Mouse (Mus musculus): Measurements from ENCODE around the gene Efna5. TPM values are rescaled to one million over a fixed set of nuclear protein-coding genes. Genes with fewer than 3 reads are reported as not detected.

Gene Efna5
- polyA plus RNA-seq, 1 experiment from 2014 or later: 37.0 TPM

GRCm38 (mm10) chr17:62666761-62667160 lies 214.4 kb downstream of the Efna5 start:
- peaks cover 7% of the 10 kb centered on the region; the same call in 1 of the 2 replicates for H3K4me1 ChIP-seq

GRCm38 (mm10) chr17:62665823-62666222 lies 215.3 kb downstream of the Efna5 start:
- Histone ChIP-seq H3K9me3 (replicated peaks) (no peaks in the 10 kb centered on the region), H3K27ac (no peak overlapping the region), H3K36me3 (no peaks in the 10 kb centered on the region), H3K4me3 (no peak overlapping the region), H3K27me3 (ENCODE audit: low read depth, poor library complexity, severe bottlenecking) (no peaks in the 10 kb centered on the region), H3K4me1 (0 out of 2 replicates have a peak, but pooled peaks cover 2% of the 10 kb centered on the region)
- DNase-seq (ENCODE audit: low spot score): no peak
- WGBS: 91% methylated on average over 7 of the region's 7 CpGs

More at GRCm38 (mm10) chr17:62666761-62667160, 214.4 kb downstream of the Efna5 start:
- DNase-seq (ENCODE audit: low spot score): no peak
- no peak overlapping the region for H3K4me3 ChIP-seq
- H3K36me3 ChIP-seq: no peaks in the 10 kb centered on the region
- H3K27ac ChIP-seq: no peak overlapping the region
- no peaks in the 10 kb centered on the region for H3K27me3 ChIP-seq (ENCODE audit: low read depth, poor library complexity, severe bottlenecking)
- 86% methylated on average over 6 of the region's 6 CpGs for WGBS
- H3K9me3 ChIP-seq (replicated peaks): no peaks in the 10 kb centered on the region

- H3K9me3 ChIP-seq (replicated peaks): no peaks in the 10 kb centered on the region
- H3K4me3 ChIP-seq: no peak overlapping the region
- H3K36me3 ChIP-seq: no peaks in the 10 kb centered on the region
- 91% methylated on average over 2 of the region's 2 CpGs for WGBS
- H3K27ac ChIP-seq: no peak overlapping the region
- DNase-seq (ENCODE audit: low spot score): no peak
- H3K4me1 ChIP-seq: peaks cover 6% of the 10 kb centered on the region; the same call in 1 of the 2 replicates
- no peaks in the 10 kb centered on the region for H3K27me3 ChIP-seq (ENCODE audit: low read depth, poor library complexity, severe bottlenecking)
Measured at GRCm38 (mm10) chr17:62664709-62665108, 216.4 kb downstream of the Efna5 start.

DNA sequence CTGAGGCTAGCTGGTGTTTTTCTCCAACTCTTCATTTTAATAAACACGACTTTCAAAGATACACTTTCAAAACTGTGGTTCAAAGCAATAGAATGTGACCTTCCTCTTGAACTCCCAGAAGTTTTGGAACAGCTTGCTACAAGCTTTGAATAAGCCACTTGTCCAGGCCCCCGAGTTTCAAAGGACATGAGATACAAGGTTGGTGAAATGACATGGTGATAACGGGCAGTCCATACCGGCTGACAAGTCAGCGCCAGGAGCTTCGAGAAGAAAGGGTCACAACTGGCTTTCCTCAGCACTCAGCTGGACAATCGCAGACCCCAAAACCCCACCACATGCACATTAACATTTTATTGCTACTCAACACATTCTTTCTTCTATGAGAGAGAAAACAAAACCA lies 219.3 kb downstream of the Efna5 start:
- Histone ChIP-seq H3K4me1 (peaks cover 12% of the 10 kb centered on the region), H3K27me3 (ENCODE audit: low read depth, poor library complexity, severe bottlenecking) (no peaks in the 10 kb centered on the region), H3K4me3 (no peak overlapping the region), H3K36me3 (no peaks in the 10 kb centered on the region), H3K9me3 (replicated peaks) (no peaks in the 10 kb centered on the region), H3K27ac (no peak overlapping the region)
- no peak for DNase-seq (ENCODE audit: low spot score)
- WGBS: 55% methylated on average over 7 of the region's 7 CpGs

DNA sequence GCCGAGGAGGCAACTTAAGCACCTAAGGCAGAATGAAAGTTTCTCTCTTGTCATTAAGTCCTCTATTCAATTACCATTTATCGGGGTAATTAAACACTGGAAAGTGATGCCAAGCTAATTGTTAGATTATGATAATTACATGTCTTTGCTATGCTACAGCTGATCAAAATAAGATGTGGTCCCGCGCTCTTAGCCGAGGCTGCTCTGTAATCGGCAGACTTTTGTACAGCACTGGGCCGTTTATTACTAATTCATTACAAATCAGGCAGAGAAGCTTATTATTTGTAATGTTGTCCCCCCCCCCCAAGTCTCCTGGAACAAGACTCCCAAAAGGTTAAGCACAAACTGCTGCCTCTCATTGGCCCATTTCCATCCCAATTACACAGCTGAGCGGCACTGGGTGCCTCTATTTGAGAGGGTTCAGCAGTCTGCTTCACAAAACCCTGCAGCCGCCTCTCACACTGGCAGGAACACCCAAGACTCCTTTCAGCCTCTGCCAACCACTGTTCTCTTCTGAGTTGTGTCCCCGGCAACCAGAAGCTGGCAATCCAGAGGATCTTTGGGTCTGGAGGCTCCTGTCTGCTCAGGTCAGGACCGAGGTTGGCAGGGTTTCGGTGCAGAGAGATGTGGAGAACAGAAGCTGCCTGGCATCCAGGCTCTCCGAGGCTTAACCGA lies 221.5 kb downstream of the Efna5 start:
- 93% methylated on average over 14 of the region's 14 CpGs for WGBS
- DNase-seq (ENCODE audit: low spot score): no peak
- H3K4me1 ChIP-seq: peaks cover 17% of the 10 kb centered on the region

GRCm38 (mm10) chr17:62657832-62658630 lies 223.1 kb downstream of the Efna5 start:
- no peaks in the 10 kb centered on the region for H3K9me3 ChIP-seq (replicated peaks)
- H3K4me1 ChIP-seq: peaks cover 17% of the 10 kb centered on the region
- no peaks in the 10 kb centered on the region for H3K36me3 ChIP-seq
- no peak overlapping the region for H3K27ac ChIP-seq
- no peaks in the 10 kb centered on the region for H3K27me3 ChIP-seq (ENCODE audit: low read depth, poor library complexity, severe bottlenecking)
- WGBS: 51% methylated on average over 12 of the region's 12 CpGs
- DNase-seq (ENCODE audit: low spot score): no peak
- H3K4me3 ChIP-seq: no peak overlapping the region

More for the DNA sequence above, 221.5 kb downstream of the Efna5 start:
- Histone ChIP-seq H3K27ac (no peak overlapping the region), H3K4me3 (no peak overlapping the region), H3K9me3 (replicated peaks) (no peaks in the 10 kb centered on the region), H3K27me3 (ENCODE audit: low read depth, poor library complexity, severe bottlenecking) (no peaks in the 10 kb centered on the region), H3K36me3 (no peaks in the 10 kb centered on the region)

DNA sequence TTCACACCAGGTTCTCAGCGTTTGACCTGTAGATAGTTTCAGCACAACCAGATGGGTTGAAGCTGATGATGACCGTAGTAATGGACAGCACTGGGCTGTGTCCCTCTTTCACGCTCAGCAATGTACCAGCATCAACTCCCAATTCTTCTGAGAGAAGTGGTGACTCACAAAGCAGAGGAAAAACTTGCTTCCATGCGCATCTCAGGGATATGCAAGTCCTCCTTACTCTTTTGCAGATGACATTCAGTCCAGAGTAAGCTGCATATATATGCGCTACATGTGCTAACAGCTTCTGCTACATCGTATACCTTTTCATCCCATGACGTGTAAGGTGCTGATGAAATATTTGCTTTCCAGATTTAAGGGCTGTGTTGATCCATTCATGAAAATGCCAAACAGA lies 224.1 kb downstream of the Efna5 start:
- WGBS: 84% methylated on average over 7 of the region's 7 CpGs
- Histone ChIP-seq H3K4me3 (no peak overlapping the region), H3K27me3 (ENCODE audit: low read depth, poor library complexity, severe bottlenecking) (no peaks in the 10 kb centered on the region), H3K27ac (no peak overlapping the region), H3K9me3 (replicated peaks) (no peaks in the 10 kb centered on the region), H3K36me3 (no peaks in the 10 kb centered on the region), H3K4me1 (peaks cover 17% of the 10 kb centered on the region)
- no peak for DNase-seq (ENCODE audit: low spot score)

DNA sequence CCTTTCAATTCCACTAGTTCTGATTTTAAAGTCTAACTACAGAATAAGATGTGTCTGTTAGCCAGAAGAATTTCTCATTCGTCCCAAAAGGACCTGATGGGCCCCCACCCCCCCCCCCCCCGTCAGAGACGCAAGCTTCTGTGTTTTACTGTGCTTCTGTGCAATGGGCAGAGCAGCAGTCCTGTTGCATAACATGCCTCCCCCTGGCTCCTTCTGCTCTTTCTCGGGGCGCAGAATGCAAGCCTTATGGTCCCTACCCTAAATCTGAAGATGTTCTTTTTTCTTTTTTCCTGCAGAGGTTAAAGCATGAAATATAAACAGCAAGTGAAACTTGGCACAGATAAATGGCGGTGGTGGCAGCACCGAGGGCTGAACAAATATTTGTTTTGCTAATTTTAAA lies 224.5 kb downstream of the Efna5 start:
- Histone ChIP-seq H3K27ac (no peak overlapping the region), H3K27me3 (ENCODE audit: low read depth, poor library complexity, severe bottlenecking) (no peaks in the 10 kb centered on the region), H3K4me3 (no peak overlapping the region), H3K36me3 (no peaks in the 10 kb centered on the region), H3K4me1 (peaks cover 14% of the 10 kb centered on the region), H3K9me3 (replicated peaks) (no peaks in the 10 kb centered on the region)
- WGBS: 66% methylated on average over 7 of the region's 7 CpGs
- no peak for DNase-seq (ENCODE audit: low spot score)

GRCm38 (mm10) chr17:62655819-62656355 lies 225.2 kb downstream of the Efna5 start:
- Histone ChIP-seq H3K27ac (no peak overlapping the region), H3K36me3 (no peaks in the 10 kb centered on the region), H3K4me1 (peaks cover 14% of the 10 kb centered on the region), H3K4me3 (no peak overlapping the region), H3K9me3 (replicated peaks) (no peaks in the 10 kb centered on the region), H3K27me3 (ENCODE audit: low read depth, poor library complexity, severe bottlenecking) (no peaks in the 10 kb centered on the region)
- 49% methylated on average over 16 of the region's 16 CpGs for WGBS
- no peak for DNase-seq (ENCODE audit: low spot score)

DNA sequence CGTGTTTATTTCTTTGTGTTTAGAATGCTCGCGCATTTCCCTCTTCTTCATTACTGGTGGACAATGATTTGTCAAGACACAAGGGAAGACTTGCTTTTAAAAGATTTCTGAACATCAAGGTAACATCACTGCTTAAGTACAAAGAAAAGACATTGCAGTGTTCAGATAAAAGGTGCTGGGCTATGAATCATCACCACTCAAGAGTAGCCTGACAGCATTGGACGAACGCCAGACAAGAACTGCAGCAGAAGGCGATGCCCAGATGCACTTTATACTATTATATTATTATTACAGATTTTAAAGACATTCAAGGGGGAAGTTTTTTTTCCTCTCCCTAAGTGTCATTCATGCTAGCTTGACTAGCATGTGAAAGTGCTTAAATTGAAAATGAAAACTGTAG lies 228.7 kb downstream of the Efna5 start:
- H3K9me3 ChIP-seq (replicated peaks): no peaks in the 10 kb centered on the region
- no peaks in the 10 kb centered on the region for H3K36me3 ChIP-seq
- H3K27me3 ChIP-seq (ENCODE audit: low read depth, poor library complexity, severe bottlenecking): no peaks in the 10 kb centered on the region
- no peak overlapping the region for H3K4me3 ChIP-seq
- H3K27ac ChIP-seq: no peak overlapping the region
- peaks cover 5% of the 10 kb centered on the region; the same call in 1 of the 2 replicates for H3K4me1 ChIP-seq
- WGBS: 90% methylated on average over 6 of the region's 6 CpGs
- no peak for DNase-seq (ENCODE audit: low spot score)

- Histone ChIP-seq H3K27me3 (ENCODE audit: low read depth, poor library complexity, severe bottlenecking) (no peaks in the 10 kb centered on the region), H3K9me3 (replicated peaks) (no peaks in the 10 kb centered on the region), H3K4me3 (no peak overlapping the region), H3K27ac (no peak overlapping the region), H3K4me1 (peaks cover 5% of the 10 kb centered on the region; the same call in 1 of the 2 replicates), H3K36me3 (no peaks in the 10 kb centered on the region)
- WGBS: 79% methylated on average over 8 of the region's 8 CpGs
- DNase-seq (ENCODE audit: low spot score): no peak
Measured at GRCm38 (mm10) chr17:62651696-62652095, 229.4 kb downstream of the Efna5 start.

DNA sequence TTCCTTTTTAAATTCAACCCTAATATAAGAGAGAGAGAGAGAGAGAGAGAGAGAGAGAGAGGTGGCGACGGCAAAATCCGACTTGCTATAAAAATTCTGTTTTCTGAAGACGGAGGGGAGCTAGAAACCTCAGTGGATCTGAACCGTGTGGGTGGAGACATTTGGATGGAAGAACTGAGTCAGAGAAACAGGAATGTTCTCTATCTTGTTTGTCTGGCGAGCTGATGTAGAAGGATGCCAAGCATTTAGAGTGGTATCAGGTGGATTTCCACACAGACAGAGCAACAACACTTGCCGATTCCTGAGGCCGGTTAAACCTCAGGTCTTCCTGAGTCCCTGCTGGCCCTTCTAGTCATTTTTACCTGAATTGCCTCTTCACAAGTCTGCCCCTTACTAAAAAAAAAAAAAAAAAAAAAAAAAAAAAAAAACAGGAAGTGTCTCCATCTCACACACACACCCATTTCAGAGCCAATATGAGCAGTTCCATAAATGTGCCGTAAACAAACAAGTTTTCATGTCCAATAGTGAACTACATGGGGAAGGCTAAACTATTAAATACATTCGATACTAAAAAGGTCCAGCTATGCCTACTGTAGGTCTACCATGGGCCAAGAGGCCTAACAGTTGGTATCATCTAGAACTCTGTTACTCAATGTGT lies 231.7 kb downstream of the Efna5 start:
- H3K9me3 ChIP-seq (replicated peaks): no peaks in the 10 kb centered on the region
- WGBS: 92% methylated on average over 10 of the region's 10 CpGs
- DNase-seq (ENCODE audit: low spot score): no peak
- no peaks in the 10 kb centered on the region for H3K4me1 ChIP-seq
- H3K36me3 ChIP-seq: 0 out of 2 replicates have a peak, but pooled peaks cover 2% of the 10 kb centered on the region
- H3K4me3 ChIP-seq: no peak overlapping the region
- H3K27me3 ChIP-seq (ENCODE audit: low read depth, poor library complexity, severe bottlenecking): no peaks in the 10 kb centered on the region
- no peak overlapping the region for H3K27ac ChIP-seq

Measured in limb, embryonic 10.5 days (tissue).